Mouse (Mus musculus) cerebellum, adult 2 months (tissue): ENCODE data around the gene Tmem88. TPM values are rescaled to one million over a fixed set of nuclear protein-coding genes. Genes with fewer than 3 reads are reported as not detected.

ENCODE experiments used
- DNase-seq, 2 experiments: peaks; one replicate each; pipeline ENCODE4 v3.0.0; 2021
- H3K27ac ChIP-seq: fragments of 200-500 bp; 2 replicates; pipeline ENCODE4 v1.5.1; 2012; ENCODE audit warnings: low read length, control low read depth, inconsistent platforms; ENCODE audit not compliant: insufficient read depth
- H3K27me3 ChIP-seq: fragments of 200-500 bp; 2 replicates; pipeline ENCODE4 v1.6.1; 2012; ENCODE audit warnings: inconsistent platforms, mild to moderate bottlenecking, low read length, moderate library complexity; ENCODE audit not compliant: control insufficient read depth, insufficient read depth
- H3K4me1 ChIP-seq: fragments of 200-500 bp; 2 replicates; pipeline ENCODE4 v1.6.1; 2011; ENCODE audit warnings: low read length; ENCODE audit not compliant: control insufficient read depth, insufficient read depth
- H3K4me3 ChIP-seq: fragments of 200-500 bp; replicated peaks from 2 replicates; pipeline ENCODE3; 2011; ENCODE audit warnings: mild to moderate bottlenecking, low read depth, low read length, control low read depth; ENCODE audit not compliant: insufficient read depth
- CTCF ChIP-seq: fragments of 200-500 bp; IDR thresholded peaks from 2 replicates; pipeline ENCODE4 v1.5.1; 2011; ENCODE audit warnings: low read depth, mild to moderate bottlenecking, control low read depth, low read length, moderate library complexity, borderline replicate concordance; ENCODE audit not compliant: insufficient read depth
- POLR2A ChIP-seq: fragments of 200-500 bp; IDR thresholded peaks from 2 replicates; pipeline ENCODE4 v1.6.1; 2011; ENCODE audit warnings: low read length, control low read depth, borderline replicate concordance; ENCODE audit not compliant: insufficient read depth
- WGBS: fragments of 180-500 bp; shearing (Covaris S2); methylation state at CpG from one replicate; pipeline ENCODE4 v1.1.7; 2018; 5-methylcytosine and 5-hydroxymethylcytosine counted together
- polyA plus RNA-seq: library from polyadenylated mRNA; depleted of rRNA; stranded (reverse); fragments of >200 nt; gene quantifications from 2 replicates; pipeline ENCODE4 v1.2.3, GENCODE M21; 2012; rRNA removed

Tmem88 gene
- polyA plus RNA-seq, 1 experiment = 6.0 TPM

GRCm38 (mm10) chr11:69364376-69364775 is 33.7 kb downstream of the Tmem88 start:
- no peaks in the 10 kb centered on the region for H3K27me3 ChIP-seq
- DNase-seq = no peak
- no peak overlapping the region for H3K4me3 ChIP-seq
- H3K4me1 ChIP-seq = peaks cover 26% of the 10 kb centered on the region
- WGBS = 46% methylated on average over 8 of the region's 8 CpGs
- TF ChIP-seq POLR2A (no peak), CTCF (no peak)
- 0 out of 2 replicates have a peak overlapping the region, but pooled peaks have one; percentile 18 for H3K27ac ChIP-seq

GRCm38 (mm10) chr11:69362479-69362878 is 35.6 kb downstream of the Tmem88 start:
- no peak for TF ChIP-seq CTCF
- TF ChIP-seq POLR2A = no peak
- 92% methylated on average over 2 of the region's 2 CpGs for WGBS

GRCm38 (mm10) chr11:69362021-69362420 is 36.0 kb downstream of the Tmem88 start:
- Histone ChIP-seq H3K27ac (no peak overlapping the region), H3K4me3 (no peak overlapping the region), H3K4me1 (peaks cover 19% of the 10 kb centered on the region), H3K27me3 (no peaks in the 10 kb centered on the region)
- no peak for DNase-seq
- TF ChIP-seq CTCF = no peak
- no peak for TF ChIP-seq POLR2A
- WGBS = 46% methylated on average over 7 of the region's 7 CpGs

More at GRCm38 (mm10) chr11:69362479-69362878, 35.6 kb downstream of the Tmem88 start:
- H3K4me3 ChIP-seq = no peak overlapping the region
- H3K27me3 ChIP-seq = no peaks in the 10 kb centered on the region
- peaks cover 19% of the 10 kb centered on the region for H3K4me1 ChIP-seq
- no peak overlapping the region for H3K27ac ChIP-seq
- DNase-seq = no peak

DNA sequence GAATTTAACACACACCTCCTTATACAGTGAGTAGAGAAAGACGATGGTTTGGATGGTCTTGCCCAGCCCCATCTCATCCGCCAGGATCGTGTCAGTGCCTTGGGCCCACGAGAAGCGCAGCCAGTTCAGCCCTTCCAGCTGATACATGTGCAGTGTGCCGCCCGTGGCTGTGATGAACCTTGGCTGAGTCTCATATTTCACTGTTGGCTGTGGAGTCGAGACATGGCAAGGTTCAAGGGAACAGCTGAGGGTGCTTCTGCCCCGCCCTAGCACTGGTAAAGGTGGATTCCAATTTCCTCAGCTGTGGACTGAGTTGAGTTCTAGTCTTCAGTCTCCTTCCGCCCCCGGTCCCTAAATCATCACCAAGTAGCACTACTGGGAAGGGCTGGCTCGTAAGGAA is 40.3 kb downstream of the Tmem88 start:
- no peak overlapping the region for H3K27ac ChIP-seq
- no peak overlapping the region for H3K4me3 ChIP-seq
- WGBS = 74% methylated on average over 12 of the region's 12 CpGs
- no peaks in the 10 kb centered on the region for H3K4me1 ChIP-seq
- no peaks in the 10 kb centered on the region for H3K27me3 ChIP-seq
- no peak for TF ChIP-seq CTCF
- TF ChIP-seq POLR2A = no peak
- DNase-seq = no peak

DNA sequence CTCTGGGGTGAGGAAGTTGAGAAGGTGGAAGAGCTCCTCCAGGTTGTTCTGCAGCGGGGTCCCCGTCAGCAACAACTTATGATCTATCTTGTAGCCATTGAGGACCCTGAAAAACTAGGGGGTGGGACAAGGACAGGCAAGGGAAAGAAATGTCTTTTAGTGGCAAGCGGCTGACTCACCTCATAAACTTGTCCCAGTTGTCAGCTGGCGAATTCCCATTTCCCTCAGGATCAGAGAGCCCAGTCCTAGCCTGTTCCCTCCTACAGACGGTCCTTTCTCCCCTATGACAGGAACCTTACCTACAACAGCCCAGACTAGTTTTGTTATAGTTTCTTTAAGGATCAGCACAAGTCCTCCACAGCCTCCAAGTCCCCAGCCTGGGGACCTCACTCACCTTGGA is 41.5 kb downstream of the Tmem88 start:
- no peak for TF ChIP-seq POLR2A
- no peak for TF ChIP-seq CTCF
- WGBS = 94% methylated on average over 5 of the region's 5 CpGs
- H3K4me3 ChIP-seq = no peak overlapping the region
- H3K27ac ChIP-seq = no peak overlapping the region
- DNase-seq = no peak
- no peaks in the 10 kb centered on the region for H3K27me3 ChIP-seq
- no peaks in the 10 kb centered on the region for H3K4me1 ChIP-seq

Other genes with a start within 250 kb of the Tmem88 start
- gene Alox12b, start 241.2 kb downstream of the Tmem88 start, polyA plus RNA-seq = 0.59 and 0.60 TPM in 2 replicates
- 5.2 and 5.5 TPM in 2 replicates for gene Alox8, start 200.4 kb downstream of the Tmem88 start, polyA plus RNA-seq
- 1.4 and 1.8 TPM in 2 replicates for gene Gucy2e, start 161.2 kb downstream of the Tmem88 start, polyA plus RNA-seq
- 22.0 and 23.0 TPM in 2 replicates for gene Cntrob, start 74.5 kb downstream of the Tmem88 start, polyA plus RNA-seq
- 81.4 and 83.6 TPM in 2 replicates for gene Trappc1, start 74.3 kb downstream of the Tmem88 start, polyA plus RNA-seq
- 93.6 and 117 TPM in 2 replicates for gene Kcnab3, start 72.0 kb downstream of the Tmem88 start, polyA plus RNA-seq
- 130 and 135 TPM in 2 replicates for gene Rnf227, start 57.8 kb downstream of the Tmem88 start, polyA plus RNA-seq
- gene Chd3, start 28.8 kb downstream of the Tmem88 start, polyA plus RNA-seq = 111 and 115 TPM in 2 replicates
- 193 and 200 TPM in 2 replicates for gene Naa38, start 2.7 kb downstream of the Tmem88 start, polyA plus RNA-seq
- gene Cyb5d1, start 2.6 kb downstream of the Tmem88 start, polyA plus RNA-seq = 40.2 and 41.9 TPM in 2 replicates
- gene Kdm6b, start 15.4 kb upstream of the Tmem88 start, polyA plus RNA-seq = 14.0 and 16.5 TPM in 2 replicates
- 0.55 and 0.69 TPM in 2 replicates for gene Dnah2, start 150.9 kb upstream of the Tmem88 start, polyA plus RNA-seq
- 84.8 and 104 TPM in 2 replicates for gene Efnb3, start 162.0 kb upstream of the Tmem88 start, polyA plus RNA-seq
- gene Wrap53, start 182.0 kb upstream of the Tmem88 start, polyA plus RNA-seq = 18.6 and 18.8 TPM in 2 replicates
- gene Trp53, start 182.1 kb upstream of the Tmem88 start, polyA plus RNA-seq = 34.7 and 35.6 TPM in 2 replicates
- gene Atp1b2, start 207.7 kb upstream of the Tmem88 start, polyA plus RNA-seq = 890 and 950 TPM in 2 replicates
- 0.11 TPM in 2 replicates for gene Shbg, start 219.7 kb upstream of the Tmem88 start, polyA plus RNA-seq
- gene Sat2, start 223.8 kb upstream of the Tmem88 start, polyA plus RNA-seq = 32.4 and 33.5 TPM in 2 replicates
- 176 and 183 TPM in 2 replicates for gene Fxr2, start 234.8 kb upstream of the Tmem88 start, polyA plus RNA-seq